In genomic region chr2:91921181-91921789, GRCm38 (mm10) we compare ENCODE assay signal across 8 mouse cellular contexts. TPM values are rescaled to one million over a fixed set of nuclear protein-coding genes. Genes with fewer than 3 reads are reported as not detected.
DNase-seq lines count a peak whose midpoint lies in the region; ATAC-seq and TF ChIP-seq lines count a peak whose summit lies in the region.

No protein-coding gene starts in this region.

- H3K9me3 ChIP-seq in intestine, embryonic 15.5 days: no peaks in the 10 kb centered on the region
- no peaks in the 10 kb centered on the region for H3K9me3 ChIP-seq in liver, embryonic 16.5 days (replicated peaks; ENCODE audit: control insufficient read depth, low read length)

- no peaks in the 10 kb centered on the region for H3K36me3 ChIP-seq in intestine, embryonic 15.5 days
- no peaks in the 10 kb centered on the region for H3K36me3 ChIP-seq in liver, embryonic 16.5 days (ENCODE audit: control insufficient read depth, insufficient read depth)

- no peak for TF ChIP-seq CTCF in gastrocnemius, adult 2 months (IDR thresholded peaks at IDR 0.05)

- no peak overlapping the region for H3K9ac ChIP-seq in intestine, embryonic 15.5 days
- H3K9ac ChIP-seq in liver, embryonic 16.5 days (ENCODE audit: low read depth, low read length): no peak overlapping the region

- ATAC-seq in intestine, embryonic 15.5 days: peak; percentile 40; the same call in 1 of the 2 replicates
- no peak for ATAC-seq in liver, embryonic 16.5 days (ENCODE audit: low read depth)

- H3K4me3 ChIP-seq in gastrocnemius, adult 2 months: peak overlapping the region; percentile 70
- peak overlapping the region; percentile 54 for H3K4me3 ChIP-seq in intestine, embryonic 15.5 days (replicated peaks)
- H3K4me3 ChIP-seq in liver, embryonic 16.5 days (ENCODE audit: low read depth, low read length): peak overlapping the region; percentile 56

- H3K27me3 ChIP-seq in intestine, embryonic 15.5 days (replicated peaks): peaks cover 37% of the 10 kb centered on the region
- peaks cover 37% of the 10 kb centered on the region for H3K27me3 ChIP-seq in liver, embryonic 16.5 days (ENCODE audit: control insufficient read depth, insufficient read depth, low read depth, low read length)

- H3K4me2 ChIP-seq in intestine, embryonic 15.5 days (replicated peaks): peak overlapping the region; percentile 98
- H3K4me2 ChIP-seq in liver, embryonic 16.5 days (ENCODE audit: low read depth, low read length): peak overlapping the region; percentile 66

- 3% methylated on average over 31 of the region's 31 CpGs for WGBS in intestine, embryonic 15.5 days
- 5% methylated on average over 31 of the region's 31 CpGs for WGBS in liver, embryonic 16.5 days (ENCODE audit: insufficient replicate concordance)

- H3K4me1 ChIP-seq in intestine, embryonic 15.5 days (replicated peaks): peaks cover 29% of the 10 kb centered on the region
- peaks cover 30% of the 10 kb centered on the region for H3K4me1 ChIP-seq in liver, embryonic 16.5 days (ENCODE audit: control insufficient read depth, low read depth, low read length)

- H3K27ac ChIP-seq in gastrocnemius, adult 2 months: no peak overlapping the region
- H3K27ac ChIP-seq in intestine, embryonic 15.5 days: no peak overlapping the region
- no peak overlapping the region for H3K27ac ChIP-seq in liver, embryonic 16.5 days (ENCODE audit: low read length)

- intact Hi-C loops in heart, postnatal 25 days (cut with DNase I): loop anchor here (10.0 kb wide), 1 partner anchor 316 kb away; no protein-coding TSS in a partner anchor
- intact Hi-C loops in gastrocnemius, adult 2 months (cut with DNase I): no loop called here

- peak; percentile 92 for DNase-seq in heart, adult 11 months
- DNase-seq in heart, postnatal 25 days (ENCODE audit: low spot score): no peak
- DNase-seq in adrenal gland, postnatal 25 days: peak; percentile 87
- peak; percentile 83 for DNase-seq in gastrocnemius, adult 2 months
- peak; percentile 65 for DNase-seq in neural tube, embryonic 10.5 days (ENCODE audit: extremely low spot score, low spot score)
- no peak for DNase-seq in frontal cortex, postnatal 25 days (ENCODE audit: low spot score in 2 of 2)

RNA-seq across cellular contexts. Expression of gene Chrm4, which starts 5.8 kb away (rescaled TPM):
- total RNA-seq in heart, postnatal 25 days (2021): not detected
- total RNA-seq in adrenal gland, postnatal 25 days (2021): 0.94 and 1.7 TPM in 2 replicates
- total RNA-seq in gastrocnemius, adult 2 months (2021): not detected
- polyA plus RNA-seq in intestine, embryonic 15.5 days (2015; fragmentation: Nextera tagmentation; extraction: Ambion mirVana): 0.23 and 0.25 TPM in 2 replicates
- 0.06 TPM in 1 of 2 replicates, not detected in the other for polyA plus RNA-seq in liver, embryonic 16.5 days (2015; fragmentation: Nextera tagmentation; extraction: Ambion mirVana)

RNA-seq across cellular contexts. Expression of gene Mdk, which starts 10.8 kb away (rescaled TPM):
- total RNA-seq in heart, postnatal 25 days (2021): 1 to 10 TPM; 4.4 TPM
- total RNA-seq in adrenal gland, postnatal 25 days (2021): 3.5 and 5.8 TPM in 2 replicates
- under 1 TPM; 0.51 to 0.92 TPM for total RNA-seq in gastrocnemius, adult 2 months (2021)
- 534 and 652 TPM in 2 replicates for polyA plus RNA-seq in intestine, embryonic 15.5 days (2015; fragmentation: Nextera tagmentation; extraction: Ambion mirVana)
- polyA plus RNA-seq in liver, embryonic 16.5 days (2015; fragmentation: Nextera tagmentation; extraction: Ambion mirVana): 12.6 and 15.2 TPM in 2 replicates

RNA-seq across cellular contexts. Expression of gene Gm9821, which starts 24.2 kb away (rescaled TPM):
- total RNA-seq in heart, postnatal 25 days (2021): not detected
- not detected in 2 replicates for total RNA-seq in adrenal gland, postnatal 25 days (2021)
- total RNA-seq in gastrocnemius, adult 2 months (2021): not detected
- 0.44 and 0.73 TPM in 2 replicates for polyA plus RNA-seq in intestine, embryonic 15.5 days (2015; fragmentation: Nextera tagmentation; extraction: Ambion mirVana)
- polyA plus RNA-seq in liver, embryonic 16.5 days (2015; fragmentation: Nextera tagmentation; extraction: Ambion mirVana): 0.68 and 1.0 TPM in 2 replicates

RNA-seq across cellular contexts. Expression of gene Dgkz, which starts 54.4 kb away (rescaled TPM):
- 10 to 100 TPM; 37.7 to 46.9 TPM for total RNA-seq in heart, postnatal 25 days (2021)
- 42.2 and 61.5 TPM in 2 replicates for total RNA-seq in adrenal gland, postnatal 25 days (2021)
- total RNA-seq in gastrocnemius, adult 2 months (2021): 10 to 100 TPM; 33.7 to 37.5 TPM
- polyA plus RNA-seq in intestine, embryonic 15.5 days (2015; fragmentation: Nextera tagmentation; extraction: Ambion mirVana): 60.3 and 76.1 TPM in 2 replicates
- polyA plus RNA-seq in liver, embryonic 16.5 days (2015; fragmentation: Nextera tagmentation; extraction: Ambion mirVana): 20.2 and 24.1 TPM in 2 replicates

Comparison
In these comparisons a context has a peak if more than half of its experiments do, and no peak if none do; other contexts are left out.
1. DNase-seq: peak in heart, adult 11 months (single experiment), adrenal gland, postnatal 25 days (single experiment), gastrocnemius, adult 2 months (single experiment) and neural tube, embryonic 10.5 days (single experiment); none in heart, postnatal 25 days (single experiment) and frontal cortex, postnatal 25 days (0 of 2).
2. Peak in every context shown above with its lines, with median percentiles within 50 percentile points of each other: H3K4me3 ChIP-seq.